Mouse (Mus musculus) kidney, adult 18-20 months (tissue): ENCODE measurements around the gene Higd1c.
A peak's percentile ranks its signal among the peaks of the same experiment; 100 is the strongest.
"Not testable (repeated sequence)": the region's sequence is repeated elsewhere in the genome, so short reads cannot be mapped to it uniquely, and the experiment has no call there.

Experiments used
- DNase-seq: peaks from one replicate; pipeline ENCODE4 v3.0.0; 2021

Higd1c gene

DNA sequence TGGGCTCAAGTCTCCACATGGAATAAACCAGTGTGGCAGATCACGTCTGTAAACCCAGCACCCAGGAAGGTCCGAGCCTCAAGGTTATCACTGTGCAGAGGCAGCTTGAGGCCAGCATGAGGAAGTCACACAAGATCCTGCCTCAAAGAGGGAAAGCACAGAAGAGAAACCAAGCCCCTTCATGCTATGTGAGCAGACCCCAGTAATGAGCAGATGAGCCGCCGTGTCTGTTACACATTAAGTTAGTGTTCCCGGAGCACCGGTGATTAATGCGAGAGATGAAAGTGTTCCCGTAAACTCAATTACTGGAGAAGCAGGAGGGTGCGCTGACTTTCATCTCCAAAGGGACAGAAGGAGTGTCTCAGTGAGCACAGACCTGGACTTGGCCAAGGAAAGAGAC, 1.6 kb downstream of the Higd1c start:
- not testable (repeated sequence) for DNase-seq

- no peak for DNase-seq
These were observed 2.8 kb downstream of the Higd1c start for GRCm38 (mm10) chr15:100367119-100367518.

DNA sequence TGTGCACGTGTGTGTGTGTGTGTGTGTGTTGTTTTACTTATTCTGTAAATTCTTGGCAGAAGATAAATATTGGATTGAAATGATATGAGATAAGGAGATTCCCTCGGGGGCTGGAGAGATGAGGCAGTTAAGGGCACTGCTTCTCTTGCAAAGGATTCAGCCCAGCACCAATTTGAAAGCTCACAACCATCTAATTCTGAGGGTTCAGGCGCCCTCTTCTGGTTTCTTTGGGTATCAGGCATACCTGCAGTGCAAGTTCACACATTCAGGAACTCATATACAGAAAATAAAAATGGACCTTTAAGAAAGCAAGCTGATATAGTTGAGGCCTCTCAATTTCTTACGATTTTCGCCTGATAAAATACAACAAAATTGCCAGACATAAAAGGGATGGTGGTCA, 10.7 kb downstream of the Higd1c start:
- DNase-seq: peak; percentile 71

DNA sequence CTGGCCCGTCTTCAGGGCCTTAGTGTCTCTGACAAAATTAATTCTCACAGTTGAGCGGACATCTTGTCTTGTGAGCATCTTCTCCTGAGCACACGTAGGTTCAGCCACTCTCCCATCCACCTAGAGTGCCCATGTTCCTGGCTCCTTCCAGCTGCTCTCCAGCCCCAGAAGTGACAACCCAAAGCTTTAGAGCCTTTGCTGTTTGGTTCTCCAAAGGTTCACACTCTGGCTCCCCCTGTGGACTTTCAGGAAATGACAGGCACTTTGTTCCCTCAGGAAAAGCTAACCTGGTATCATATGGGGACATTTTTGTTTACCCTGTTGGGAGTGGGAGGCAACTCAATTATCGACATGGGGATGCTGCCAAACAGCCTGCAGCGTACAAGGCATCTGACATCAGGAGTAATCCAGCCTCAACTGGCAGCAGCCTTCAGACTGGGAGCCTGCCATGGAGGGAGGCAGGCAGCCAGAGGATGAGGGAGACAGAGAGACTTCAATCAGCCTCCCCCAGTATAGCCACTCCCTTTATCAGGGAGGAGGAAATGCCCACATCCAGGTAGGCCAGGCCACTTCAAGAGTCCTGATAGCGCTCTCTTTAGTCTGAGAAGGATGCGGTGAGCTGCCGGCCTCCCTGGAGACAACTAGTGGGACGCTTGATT, 13.6 kb downstream of the Higd1c start:
- DNase-seq: not testable (repeated sequence)

- no peak for DNase-seq
These were observed 15.3 kb downstream of the Higd1c start for GRCm38 (mm10) chr15:100379658-100380057.

GRCm38 (mm10) chr15:100380104-100380503, 15.8 kb downstream of the Higd1c start:
- DNase-seq: no peak

DNA sequence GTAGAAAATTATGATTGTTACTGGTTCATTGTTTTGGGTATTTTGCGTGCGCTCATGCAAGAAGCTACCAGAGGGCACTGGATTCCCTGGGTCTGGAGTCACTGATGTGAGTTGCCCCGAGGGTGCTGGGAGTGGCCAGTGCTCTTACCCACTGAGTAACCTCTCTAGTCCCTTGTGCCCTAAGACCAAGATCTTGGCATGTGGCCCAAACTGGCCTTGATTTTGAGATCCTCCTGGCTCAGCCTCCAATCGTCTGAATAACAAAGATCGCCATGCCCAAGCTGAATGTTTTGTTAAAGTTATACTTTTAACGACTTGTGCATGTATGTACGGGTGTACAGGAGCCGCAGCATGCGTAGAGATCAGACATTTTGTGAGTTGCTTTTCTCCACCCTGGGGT, 21.4 kb downstream of the Higd1c start:
- no peak for DNase-seq

- no peak for DNase-seq
These were observed 23.3 kb downstream of the Higd1c start for GRCm38 (mm10) chr15:100387544-100388223.

DNA sequence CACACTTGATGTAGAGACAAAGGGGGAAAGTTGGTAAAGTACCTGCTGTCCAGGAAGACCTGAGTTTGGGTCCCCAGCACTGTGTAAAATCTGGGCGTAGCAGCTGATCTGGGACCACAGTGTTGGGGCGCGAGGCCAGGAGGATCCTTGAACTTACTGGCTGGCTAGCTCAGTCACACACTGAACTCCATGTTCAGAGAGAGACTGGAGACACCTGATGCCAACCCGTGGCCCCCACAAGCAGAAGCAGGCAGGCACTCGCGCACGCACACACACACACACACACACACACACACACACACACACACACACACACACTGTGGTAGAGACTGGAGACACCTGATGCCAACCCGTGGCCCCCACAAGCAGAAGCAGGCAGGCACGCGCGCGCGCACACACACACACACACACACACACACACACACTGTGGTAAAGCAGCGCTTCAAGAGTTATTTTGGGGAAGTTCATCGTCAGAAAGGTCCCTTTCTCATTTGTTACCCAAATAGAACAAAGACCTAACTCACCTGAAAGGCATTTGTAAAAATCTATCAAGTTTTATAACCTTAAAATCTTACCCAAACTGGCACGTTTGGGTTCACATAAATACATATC, 24.0 kb downstream of the Higd1c start:
- DNase-seq: no peak

GRCm38 (mm10) chr15:100388886-100389285, 24.5 kb downstream of the Higd1c start:
- DNase-seq: no peak

GRCm38 (mm10) chr15:100391066-100391465, 26.7 kb downstream of the Higd1c start:
- no peak for DNase-seq

DNA sequence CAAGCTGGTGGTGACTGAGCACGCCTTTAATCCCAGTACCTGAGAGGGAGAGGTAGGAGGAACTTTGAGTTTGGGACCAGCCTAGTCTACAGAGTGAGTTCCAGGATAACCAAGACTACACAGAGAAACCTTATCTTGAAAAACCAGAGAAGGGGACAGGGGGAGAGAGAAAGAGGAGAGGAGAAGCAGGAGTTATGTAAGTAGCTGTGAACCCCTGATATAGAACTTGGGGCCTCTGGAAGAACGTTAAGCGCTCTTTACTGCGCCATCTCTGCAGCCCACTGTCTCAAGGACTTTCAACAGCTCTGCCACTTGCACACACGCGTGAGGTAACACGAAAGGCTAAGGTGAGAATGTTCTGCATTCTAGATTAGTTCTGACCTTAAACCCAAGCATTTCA, 27.3 kb downstream of the Higd1c start:
- no peak for DNase-seq

GRCm38 (mm10) chr15:100393016-100393415, 28.7 kb downstream of the Higd1c start:
- DNase-seq: no peak

- no peak for DNase-seq
These were observed 31.2 kb downstream of the Higd1c start for GRCm38 (mm10) chr15:100395561-100395960.

- DNase-seq: peak; percentile 73
These were observed 36.4 kb downstream of the Higd1c start for GRCm38 (mm10) chr15:100400592-100401250.

- peak; percentile 43 for DNase-seq
These were observed 37.5 kb downstream of the Higd1c start for GRCm38 (mm10) chr15:100401811-100402210.

GRCm38 (mm10) chr15:100402347-100402746, 38.0 kb downstream of the Higd1c start:
- DNase-seq: no peak

DNA sequence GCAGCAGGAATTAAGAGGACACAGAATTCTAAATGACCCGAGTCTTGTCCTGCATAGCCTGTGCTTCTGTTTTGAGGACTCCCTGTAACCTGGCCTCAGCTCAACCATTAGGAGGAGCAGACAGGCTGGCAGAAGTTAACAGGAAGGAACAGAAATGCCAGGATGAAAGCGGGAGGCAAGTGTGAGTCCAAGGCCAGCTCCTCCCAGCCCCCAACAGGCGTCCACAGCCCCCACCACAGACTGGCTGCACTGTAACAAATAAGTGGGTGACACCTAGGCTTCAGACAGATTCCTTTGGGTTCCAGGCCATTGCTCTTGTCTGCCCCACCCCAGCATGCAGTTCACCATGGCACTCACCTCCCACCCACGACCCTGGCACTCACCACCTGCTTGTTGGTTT, 38.5 kb downstream of the Higd1c start:
- DNase-seq: no peak

DNA sequence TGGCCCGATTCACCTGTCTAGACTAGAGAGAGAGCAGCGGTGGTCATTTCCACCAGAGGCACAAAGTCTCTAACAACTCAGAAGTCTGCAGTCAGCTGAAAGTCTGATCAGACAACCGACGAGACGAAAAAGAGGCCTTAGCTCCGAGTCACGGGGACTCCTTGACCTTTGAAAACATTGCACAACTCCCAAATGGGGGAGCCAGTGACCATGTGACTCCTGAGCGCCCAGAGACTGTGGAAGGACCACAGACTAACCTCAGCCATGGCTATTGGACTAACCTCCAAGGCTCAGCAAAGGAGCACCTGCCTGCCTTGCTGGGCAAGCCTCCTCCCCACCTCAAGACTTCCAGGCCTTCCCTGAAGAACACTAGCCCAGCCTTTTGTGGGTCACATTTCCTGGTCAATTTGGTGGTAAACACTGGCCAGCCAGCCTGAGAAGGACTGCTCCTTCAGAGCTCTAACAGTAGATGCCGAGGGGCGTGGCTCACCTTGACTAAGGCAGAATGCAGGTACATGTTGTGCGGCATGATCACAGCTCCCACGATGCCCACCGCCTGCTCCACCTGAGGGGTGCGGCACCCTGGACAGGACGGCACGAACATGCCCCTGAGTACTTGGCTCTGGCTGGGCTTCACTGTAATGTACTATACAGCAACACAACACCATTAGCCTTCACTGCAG, 39.1 kb downstream of the Higd1c start:
- peak; percentile 77 for DNase-seq

GRCm38 (mm10) chr15:100406088-100406487, 41.7 kb downstream of the Higd1c start:
- DNase-seq: no peak

DNA sequence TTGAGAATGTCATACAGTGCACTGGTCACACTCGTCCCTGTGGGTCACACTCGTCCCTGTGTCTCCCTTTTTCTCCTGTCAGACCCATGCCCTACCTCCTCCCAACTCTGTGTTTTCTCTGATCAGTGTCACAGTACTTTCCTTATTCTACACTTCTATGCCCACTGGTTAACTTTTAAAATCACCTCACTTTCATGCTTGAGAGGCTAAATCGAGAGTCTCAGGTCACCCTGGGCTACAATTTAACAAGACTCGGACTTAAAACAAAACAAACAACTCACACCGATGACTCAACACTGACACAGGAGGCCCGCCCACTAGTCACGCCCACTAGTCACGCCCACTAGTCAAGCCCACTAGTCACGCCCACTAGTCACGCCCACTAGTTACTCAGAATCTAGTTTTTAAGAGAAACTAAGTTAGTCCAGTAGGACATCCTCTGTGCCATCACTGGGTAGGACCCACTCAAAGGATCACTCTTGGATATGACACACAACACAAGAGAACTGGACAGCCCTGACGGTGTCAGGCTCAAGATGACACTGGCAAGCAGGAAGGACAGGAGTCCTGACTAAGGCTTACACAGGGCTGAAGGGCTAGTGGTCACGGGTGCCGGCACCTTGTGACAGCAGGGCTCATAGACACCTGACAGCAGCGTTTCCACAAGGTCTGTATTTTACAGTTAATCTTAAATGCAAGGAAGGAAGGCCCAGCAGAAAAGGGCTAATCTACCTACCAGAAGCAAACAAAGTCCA, 46.8 kb downstream of the Higd1c start:
- DNase-seq: peak; percentile 86

GRCm38 (mm10) chr15:100411731-100412130, 47.4 kb downstream of the Higd1c start:
- no peak for DNase-seq
